Mouse (Mus musculus) megakaryocyte, embryonic 14.5 days (primary cell): ENCODE measurements around the gene Oas2. TPM values are rescaled to one million over a fixed set of nuclear protein-coding genes. Genes with fewer than 3 reads are reported as not detected.

Source experiments
- H3K27me3 ChIP-seq: replicated peaks from 2 replicates; pipeline ENCODE3; 2012; ENCODE audit warnings: inconsistent platforms
- H3K36me3 ChIP-seq: replicated peaks from 2 replicates; pipeline ENCODE3; 2012; ENCODE audit warnings: low read length, inconsistent platforms, mixed read lengths
- H3K4me1 ChIP-seq: 2 replicates; pipeline ENCODE4 v1.6.1; 2012; ENCODE audit warnings: inconsistent platforms
- H3K4me3 ChIP-seq: replicated peaks from 2 replicates; pipeline ENCODE3; 2012; ENCODE audit warnings: moderate library complexity, mild to moderate bottlenecking, inconsistent platforms
- H3K9me3 ChIP-seq: 2 replicates; pipeline ENCODE4 v1.6.1; 2012; ENCODE audit warnings: inconsistent platforms
- FLI1 ChIP-seq: IDR thresholded peaks from 2 replicates; pipeline ENCODE4 v1.6.1; 2012; ENCODE audit warnings: low read length, inconsistent platforms, mixed read lengths
- GATA1 ChIP-seq: IDR thresholded peaks from 3 replicates; pipeline ENCODE4 v1.6.1; 2012; ENCODE audit warnings: mixed read lengths, low read length, inconsistent platforms, borderline replicate concordance
- polyA plus RNA-seq: library from polyadenylated mRNA; stranded (reverse); fragments of >175 nt; gene quantifications from 2 replicates; pipeline ENCODE4 v1.2.3, GENCODE M21; 2012; ENCODE audit warnings: low replicate concordance; ENCODE audit not compliant: insufficient read depth

Oas2 gene
- polyA plus RNA-seq, 1 experiment = 1.00 TPM

DNA sequence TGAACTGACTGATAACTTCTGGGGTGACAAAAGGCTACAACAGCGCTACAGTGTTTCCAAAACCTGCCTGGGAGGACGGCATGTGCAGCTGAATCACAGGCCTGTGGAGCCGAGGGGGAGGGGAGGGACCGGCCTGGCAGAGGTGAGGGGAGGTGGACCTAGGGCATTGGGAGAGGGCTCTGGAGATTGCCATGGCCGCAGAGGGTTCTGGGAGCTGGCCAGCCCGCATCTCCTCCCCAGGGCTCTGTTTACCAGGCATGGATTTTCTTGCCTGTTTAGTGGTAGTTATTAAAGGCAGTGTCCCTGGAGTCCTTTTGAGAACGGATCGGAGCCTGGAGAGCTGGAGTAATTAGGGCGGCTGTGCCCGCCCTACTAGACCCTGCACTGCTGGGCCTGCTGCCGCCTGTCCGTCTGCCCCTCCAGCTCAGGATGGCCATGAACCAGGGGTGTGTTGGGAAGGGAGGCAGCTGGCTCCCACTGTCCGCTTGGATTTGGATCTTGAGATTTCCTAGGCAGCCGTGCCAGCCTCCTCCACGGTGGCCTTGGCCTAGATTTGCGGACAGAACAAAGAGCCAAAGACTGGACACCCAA lies 50.8 kb downstream of the Oas2 start:
- Histone ChIP-seq H3K27me3 (peaks cover 99% of the 10 kb centered on the region), H3K4me1 (peaks cover 5% of the 10 kb centered on the region; the same call in 1 of the 2 replicates)

DNA sequence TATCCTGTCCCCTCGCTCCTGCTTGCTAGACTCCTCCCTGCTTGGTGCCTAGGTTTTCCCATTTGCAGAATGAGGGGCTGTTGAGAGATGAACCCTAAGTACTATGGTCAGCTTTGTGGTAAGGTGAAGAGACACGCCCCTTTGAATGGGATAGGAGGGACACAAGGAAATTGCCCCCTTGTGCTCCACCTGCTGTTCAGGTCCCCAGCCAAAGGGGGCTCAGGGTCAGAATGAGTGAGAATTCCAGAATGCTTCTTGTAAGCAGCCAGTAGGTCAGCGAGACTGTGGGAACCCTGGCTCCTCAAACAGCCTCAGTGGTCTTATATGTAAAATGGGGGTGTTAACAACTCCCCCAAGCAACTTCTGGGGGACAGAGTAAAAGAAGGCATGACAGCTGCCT lies 51.5 kb downstream of the Oas2 start:
- TF ChIP-seq GATA1 (no peak), FLI1 (no peak)
- Histone ChIP-seq H3K4me3 (no peak overlapping the region), H3K36me3 (no peaks in the 10 kb centered on the region), H3K27me3 (peaks cover 98% of the 10 kb centered on the region), H3K4me1 (peaks cover 5% of the 10 kb centered on the region; the same call in 1 of the 2 replicates), H3K9me3 (no peaks in the 10 kb centered on the region)

More for the DNA sequence above, 50.8 kb downstream of the Oas2 start:
- H3K36me3 ChIP-seq = no peaks in the 10 kb centered on the region
- TF ChIP-seq GATA1 (no peak), FLI1 (no peak)
- no peaks in the 10 kb centered on the region for H3K9me3 ChIP-seq
- no peak overlapping the region for H3K4me3 ChIP-seq

DNA sequence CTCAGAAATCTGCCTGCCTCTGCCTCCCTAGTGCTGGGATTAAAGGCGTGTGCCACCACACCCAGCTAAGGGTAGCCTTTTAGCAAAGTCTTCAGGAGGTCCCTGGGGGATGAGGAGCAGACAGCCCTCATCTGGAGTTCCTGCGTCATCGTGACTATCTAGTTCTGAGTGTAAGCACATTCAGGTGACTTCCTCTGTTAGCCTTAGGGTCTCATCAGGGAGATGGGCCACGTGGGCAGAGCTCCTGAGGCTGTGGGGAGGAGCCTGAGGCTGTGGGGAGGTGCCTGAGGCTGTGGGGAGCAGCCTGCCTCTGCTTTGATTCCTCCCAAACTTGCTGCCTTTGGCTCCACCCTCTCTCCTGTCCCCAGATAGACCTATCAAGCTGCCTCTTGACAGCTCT lies 52.8 kb downstream of the Oas2 start:
- H3K27me3 ChIP-seq = peaks cover 96% of the 10 kb centered on the region
- H3K36me3 ChIP-seq = no peaks in the 10 kb centered on the region
- TF ChIP-seq GATA1 (no peak), FLI1 (no peak)
- H3K9me3 ChIP-seq = no peaks in the 10 kb centered on the region
- H3K4me1 ChIP-seq = peaks cover 5% of the 10 kb centered on the region; the same call in 1 of the 2 replicates
- H3K4me3 ChIP-seq = no peak overlapping the region

DNA sequence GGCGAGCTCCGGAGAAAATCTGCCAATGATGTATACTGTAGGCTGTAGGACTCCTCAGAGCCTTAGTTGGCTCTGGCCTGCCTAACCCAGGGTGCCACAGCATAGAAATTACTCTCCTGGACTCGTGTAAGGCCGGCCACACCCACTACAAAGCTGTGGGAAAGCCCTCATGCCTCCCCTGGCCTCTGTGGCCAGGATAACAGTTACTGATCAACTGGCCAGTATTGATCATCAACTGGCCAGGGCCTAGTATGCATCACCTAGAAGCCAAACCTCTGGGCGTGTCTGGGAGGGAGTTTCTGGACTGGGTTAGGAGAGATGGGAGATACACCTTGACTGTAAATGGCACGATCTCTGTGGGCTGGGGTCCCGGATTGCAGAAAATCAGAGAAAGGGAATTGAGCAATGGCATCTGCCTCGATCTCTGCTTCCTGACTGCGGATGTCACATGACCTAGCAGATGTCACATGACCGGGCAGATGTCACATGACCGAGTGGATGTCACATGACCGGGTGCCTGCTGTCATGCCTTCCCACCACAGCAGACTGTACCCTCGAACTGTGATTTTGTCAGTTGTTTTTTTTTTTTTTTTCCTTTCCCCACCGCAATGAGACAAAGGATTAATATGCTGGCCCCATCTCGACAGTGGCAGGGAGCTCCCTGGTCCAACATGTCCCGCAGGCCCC lies 53.5 kb downstream of the Oas2 start:
- TF ChIP-seq FLI1 = no peak
- TF ChIP-seq GATA1 = no peak
- Histone ChIP-seq H3K27me3 (peaks cover 97% of the 10 kb centered on the region), H3K9me3 (no peaks in the 10 kb centered on the region), H3K4me1 (peaks cover 5% of the 10 kb centered on the region; the same call in 1 of the 2 replicates), H3K36me3 (no peaks in the 10 kb centered on the region), H3K4me3 (peak overlapping the region; percentile 38)

DNA sequence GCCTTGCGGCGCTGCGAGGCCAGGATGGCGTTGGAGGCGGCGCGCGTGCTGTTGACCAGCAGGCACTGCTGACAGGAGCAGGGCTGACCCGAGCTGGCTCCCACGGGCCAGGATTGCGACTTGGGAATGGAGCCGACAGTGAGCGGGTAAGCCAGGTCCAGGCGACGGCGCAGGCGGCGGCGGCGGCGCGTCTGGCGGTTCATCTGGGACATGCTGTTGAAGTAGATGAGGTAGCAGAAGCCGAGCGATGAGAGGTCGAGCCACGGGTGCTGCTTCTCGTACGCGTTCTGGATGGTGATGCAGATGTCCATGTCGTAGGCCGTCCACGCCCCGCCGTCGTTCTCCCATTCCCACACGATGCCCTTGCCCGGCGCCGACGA lies 55.0 kb downstream of the Oas2 start:
- Histone ChIP-seq H3K36me3 (no peaks in the 10 kb centered on the region), H3K9me3 (no peaks in the 10 kb centered on the region), H3K27me3 (peaks cover 97% of the 10 kb centered on the region), H3K4me1 (peaks cover 5% of the 10 kb centered on the region; the same call in 1 of the 2 replicates), H3K4me3 (peak overlapping the region; percentile 67)
- TF ChIP-seq FLI1 (no peak), GATA1 (no peak)

DNA sequence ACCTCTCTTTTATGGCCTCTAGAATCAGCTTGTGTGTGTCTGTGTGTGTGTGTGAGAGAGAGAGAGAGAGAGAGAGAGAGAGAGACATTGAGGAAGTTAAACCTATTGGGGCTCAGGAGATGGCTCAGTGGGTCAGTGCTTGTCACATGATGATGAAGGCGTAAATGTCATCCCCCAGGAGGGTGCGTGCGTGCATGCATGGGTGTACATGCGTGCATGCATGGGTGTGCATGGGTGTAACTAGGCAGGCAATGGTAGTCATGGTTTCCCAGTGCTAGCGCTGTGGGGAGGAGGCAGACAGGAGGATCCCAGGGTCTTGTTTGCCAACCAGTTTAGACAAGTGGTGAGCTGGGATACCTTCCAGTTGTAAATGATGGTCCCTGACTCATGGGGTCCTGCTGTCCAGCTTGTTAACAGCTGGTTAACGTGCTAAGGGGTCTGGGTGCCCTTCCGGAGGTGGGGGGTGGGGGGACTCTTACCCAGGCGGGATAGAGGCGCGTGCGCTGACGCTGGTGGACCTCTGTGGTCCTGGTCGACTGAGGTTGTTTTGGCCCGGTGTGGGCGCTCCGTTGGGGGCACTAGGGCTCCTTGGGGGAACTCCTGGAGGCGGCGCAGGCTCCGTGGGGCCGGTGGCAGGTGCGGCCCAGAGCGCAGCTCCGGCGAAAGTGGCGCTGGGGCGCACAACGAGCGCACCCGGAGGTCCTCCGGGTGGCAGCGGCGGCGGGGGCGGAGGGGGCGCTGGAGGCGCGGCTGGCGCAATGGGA lies 55.5 kb downstream of the Oas2 start:
- no peak overlapping the region for H3K4me3 ChIP-seq
- peaks cover 93% of the 10 kb centered on the region for H3K27me3 ChIP-seq
- H3K4me1 ChIP-seq = peaks cover 5% of the 10 kb centered on the region; the same call in 1 of the 2 replicates
- no peaks in the 10 kb centered on the region for H3K9me3 ChIP-seq
- H3K36me3 ChIP-seq = no peaks in the 10 kb centered on the region
- TF ChIP-seq FLI1 = no peak
- TF ChIP-seq GATA1 = no peak

DNA sequence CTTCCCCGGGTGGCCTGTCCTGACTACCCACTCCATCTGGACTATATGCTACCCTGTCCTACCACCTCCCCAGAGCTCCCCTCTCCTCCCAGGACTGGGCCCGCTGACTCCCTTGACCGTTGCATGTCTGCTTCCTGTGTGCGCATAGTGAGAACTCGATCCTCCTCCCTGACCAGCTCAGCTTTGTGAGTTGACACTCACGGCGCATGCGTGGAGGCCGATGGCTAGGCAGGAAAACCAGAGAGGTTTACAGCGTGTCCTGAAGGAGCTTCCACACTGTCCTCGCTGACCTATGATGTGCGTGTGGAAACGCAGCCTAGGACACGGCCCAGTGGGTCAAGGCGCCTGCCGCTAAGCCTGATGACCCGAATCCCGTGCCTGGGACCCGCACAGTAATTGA lies 57.6 kb downstream of the Oas2 start:
- Histone ChIP-seq H3K4me3 (no peak overlapping the region), H3K36me3 (no peaks in the 10 kb centered on the region), H3K9me3 (no peaks in the 10 kb centered on the region), H3K27me3 (peaks cover 91% of the 10 kb centered on the region), H3K4me1 (peaks cover 5% of the 10 kb centered on the region; the same call in 1 of the 2 replicates)
- TF ChIP-seq FLI1 (no peak), GATA1 (no peak)

DNA sequence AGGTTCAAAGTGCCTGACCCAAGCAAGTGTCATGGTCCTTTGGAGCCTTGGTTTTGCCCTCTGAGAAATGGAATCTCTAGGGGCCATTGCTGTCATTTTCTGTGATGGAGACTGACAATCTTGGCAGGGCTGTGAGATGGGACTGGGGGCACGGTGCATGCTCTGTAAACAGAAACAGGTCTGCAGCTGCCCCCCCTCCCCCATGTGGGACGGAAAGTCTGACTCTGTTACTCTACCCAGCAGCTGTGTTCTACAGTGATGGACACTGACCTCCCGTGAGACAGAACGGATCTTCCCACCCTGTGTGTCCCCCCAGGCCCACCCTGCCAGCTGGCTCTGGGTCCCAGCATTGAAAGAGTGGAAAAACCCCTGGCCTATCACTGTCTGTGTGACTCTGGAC lies 59.2 kb downstream of the Oas2 start:
- no peaks in the 10 kb centered on the region for H3K36me3 ChIP-seq
- no peak for TF ChIP-seq FLI1
- no peaks in the 10 kb centered on the region for H3K9me3 ChIP-seq
- peaks cover 90% of the 10 kb centered on the region for H3K27me3 ChIP-seq
- H3K4me3 ChIP-seq = no peak overlapping the region
- peaks cover 5% of the 10 kb centered on the region; the same call in 1 of the 2 replicates for H3K4me1 ChIP-seq

DNA sequence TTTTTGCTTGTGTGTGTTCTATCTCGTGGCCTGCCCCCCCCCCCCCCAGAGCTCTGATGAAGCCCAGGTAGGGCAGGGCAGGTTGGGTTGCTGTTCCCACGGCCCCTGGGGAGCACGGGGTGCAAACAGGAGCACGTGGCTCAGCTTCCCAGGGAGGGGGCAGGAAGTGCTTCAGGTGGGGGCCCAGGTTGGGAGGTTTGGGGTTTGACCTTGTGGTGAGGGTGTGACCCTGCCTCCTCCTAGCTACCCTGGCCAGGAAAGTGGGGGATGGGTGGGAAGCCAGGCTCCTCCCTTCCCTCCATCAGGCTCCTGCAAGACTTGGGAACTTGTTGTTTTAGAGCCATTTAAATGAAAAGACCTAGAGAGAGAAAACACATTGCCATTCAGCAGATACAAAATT lies 61.2 kb downstream of the Oas2 start:
- Histone ChIP-seq H3K4me1 (no peaks in the 10 kb centered on the region; the same call in 1 of the 2 replicates), H3K27me3 (peaks cover 90% of the 10 kb centered on the region), H3K9me3 (no peaks in the 10 kb centered on the region), H3K4me3 (no peak overlapping the region), H3K36me3 (no peaks in the 10 kb centered on the region)
- TF ChIP-seq FLI1 = no peak
- TF ChIP-seq GATA1 = no peak

DNA sequence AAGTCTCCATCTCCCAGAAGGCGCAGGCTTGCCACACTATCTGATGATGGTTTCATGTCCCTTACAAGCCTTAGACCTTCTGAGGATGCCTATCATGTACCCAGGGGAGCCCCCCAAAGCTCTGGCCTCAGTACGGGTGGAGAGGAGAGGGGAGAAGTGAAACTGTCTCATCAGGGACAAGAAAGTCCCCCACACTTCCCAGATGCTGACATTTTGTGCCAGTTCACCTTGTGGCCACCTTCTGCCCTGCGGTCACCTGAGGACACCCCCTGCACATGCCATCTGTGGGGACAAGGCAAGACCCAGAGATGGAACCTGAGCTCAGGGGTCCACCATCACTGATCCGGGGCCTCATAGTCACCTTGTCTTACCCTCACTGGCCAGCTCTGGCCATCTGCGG lies 61.8 kb downstream of the Oas2 start:
- Histone ChIP-seq H3K4me3 (no peak overlapping the region), H3K4me1 (no peaks in the 10 kb centered on the region; the same call in 1 of the 2 replicates), H3K27me3 (peaks cover 91% of the 10 kb centered on the region), H3K36me3 (no peaks in the 10 kb centered on the region), H3K9me3 (no peaks in the 10 kb centered on the region)
- TF ChIP-seq GATA1 (no peak), FLI1 (no peak)
